Mouse (Mus musculus) kidney, embryonic 16.5 days (tissue): ENCODE results near the gene Rassf10. TPM values are rescaled to one million over a fixed set of nuclear protein-coding genes. Genes with fewer than 3 reads are reported as not detected.

Source experiments
- ATAC-seq: fragments of 200-750 bp; cut with Nextera tagmentation; 2 replicates; pipeline ENCODE4 v1.8.0; 2017; ENCODE audit warnings: moderate TSS enrichment; ENCODE audit not compliant: low FRiP score, low TSS enrichment
- H3K27ac ChIP-seq: fragments of 300-500 bp; sonication (generic); 2 replicates; pipeline ENCODE4 v1.5.1; 2014; ENCODE audit warnings: low read length
- H3K27me3 ChIP-seq: fragments of 300-500 bp; sonication (generic); 2 replicates; pipeline ENCODE4 v1.6.1; 2014; ENCODE audit warnings: low read length, control low read depth, mixed read lengths; ENCODE audit not compliant: insufficient read depth
- H3K36me3 ChIP-seq: fragments of 300-500 bp; sonication (generic); 2 replicates; pipeline ENCODE4 v1.6.1; 2014; ENCODE audit warnings: low read length, control low read depth, mixed read lengths; ENCODE audit not compliant: insufficient read depth
- H3K4me1 ChIP-seq: fragments of 300-500 bp; sonication (generic); 2 replicates; pipeline ENCODE4 v1.6.1; 2014; ENCODE audit warnings: low read length, control low read depth, mixed read lengths; ENCODE audit not compliant: insufficient read depth
- H3K4me2 ChIP-seq: fragments of 300-500 bp; sonication (generic); replicated peaks from 2 replicates; pipeline ENCODE4 v1.6.1; 2014; ENCODE audit warnings: low read depth, low read length
- H3K4me3 ChIP-seq: fragments of 300-500 bp; sonication (generic); 2 replicates; pipeline ENCODE4 v1.5.1; 2014; ENCODE audit warnings: mild to moderate bottlenecking, low read length
- H3K9ac ChIP-seq: fragments of 300-500 bp; sonication (generic); replicated peaks from 2 replicates; pipeline ENCODE4 v1.6.1; 2014; ENCODE audit warnings: low read length
- H3K9me3 ChIP-seq: fragments of 300-500 bp; sonication (generic); 2 replicates; pipeline ENCODE4 v1.6.1; 2016; ENCODE audit warnings: low read length, control low read depth
- WGBS: fragments of 180-500 bp; shearing (Covaris S2); extraction: QIAGEN DNeasy Blood & Tissue Kit; methylation state at CpG from one replicate; pipeline ENCODE4 v1.1.7; 2014; 5-methylcytosine and 5-hydroxymethylcytosine counted together
- polyA plus RNA-seq: library from polyadenylated mRNA; unstranded; fragments of >200 nt; fragmentation: Nextera tagmentation; extraction: Ambion mirVana; gene quantifications from 2 replicates; pipeline ENCODE4 v1.2.1, GENCODE M21; 2015

Gene Rassf10
- polyA plus RNA-seq, 1 experiment from 2014 or later, result 20.4 TPM

GRCm38 (mm10) chr7:113003565-113004255, 49.9 kb downstream of the Rassf10 start:
- Histone ChIP-seq H3K27ac (no peak overlapping the region), H3K27me3 (no peaks in the 10 kb centered on the region), H3K36me3 (no peaks in the 10 kb centered on the region), H3K4me3 (no peak overlapping the region), H3K4me1 (no peaks in the 10 kb centered on the region), H3K4me2 (no peak overlapping the region), H3K9me3 (no peaks in the 10 kb centered on the region), H3K9ac (no peak overlapping the region)
- WGBS, result 77% methylated on average over 3 of the region's 3 CpGs
- no peak for ATAC-seq

- H3K36me3 ChIP-seq, result no peaks in the 10 kb centered on the region
- no peak overlapping the region for H3K4me3 ChIP-seq
- peak overlapping the region; percentile 46; the same call in 1 of the 2 replicates for H3K27ac ChIP-seq
- H3K27me3 ChIP-seq, result no peaks in the 10 kb centered on the region
- 65% methylated on average over 6 of the region's 6 CpGs for WGBS
- no peak overlapping the region for H3K9ac ChIP-seq
- H3K9me3 ChIP-seq, result no peaks in the 10 kb centered on the region
- no peaks in the 10 kb centered on the region for H3K4me1 ChIP-seq
- peak; percentile 73 for ATAC-seq
- no peak overlapping the region; the same call in 1 of the 2 replicates for H3K4me2 ChIP-seq
These were observed 52.0 kb downstream of the Rassf10 start for GRCm38 (mm10) chr7:113005726-113006125.
